ENCODE assay signal across 11 mouse cellular contexts in the genomic region with DNA sequence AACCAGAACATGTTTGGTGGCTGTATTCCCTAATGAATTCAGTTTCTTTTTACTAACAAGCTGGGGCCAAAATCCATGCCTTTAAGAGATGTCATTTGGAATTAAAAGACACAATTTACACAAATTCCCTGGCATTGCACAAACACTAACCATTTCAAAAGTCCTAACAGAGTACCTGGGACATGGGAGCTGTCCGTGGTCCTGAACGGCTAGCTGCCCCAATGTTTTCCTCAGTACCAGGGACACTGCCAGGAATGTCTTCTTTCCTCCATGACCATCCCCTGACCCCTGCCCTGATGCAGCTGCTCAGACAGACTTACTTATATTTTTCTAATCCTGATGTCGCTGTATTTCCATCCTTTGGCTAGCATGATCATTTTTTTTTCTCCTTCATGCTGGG. TPM values are rescaled to one million over a fixed set of nuclear protein-coding genes. Genes with fewer than 3 reads are reported as not detected.
DNase-seq lines count a peak whose midpoint lies in the region; ATAC-seq lines count a peak whose summit lies in the region.
"Had no signal": no experiment of that assay in that cellular context is flagged by ENCODE, and none has a peak within 500 bp of the region (broad histone marks: within the 10 kb centered on the region; RNA-seq: fewer than 3 reads in every experiment).

No protein-coding gene starts in this region.

- H3K9ac ChIP-seq in midbrain, embryonic 14.5 days (replicated peaks; ENCODE audit: low read length): no peak overlapping the region
- no peak overlapping the region for H3K9ac ChIP-seq in midbrain, embryonic 13.5 days (replicated peaks)
- H3K9ac ChIP-seq in embryonic facial prominence, embryonic 11.5 days (replicated peaks; ENCODE audit: low read length): no peak overlapping the region
- H3K9ac ChIP-seq: limb, embryonic 15.5 days had no signal

- intact Hi-C loops in gastrocnemius, postnatal 14 days (cut with DNase I; ENCODE audit: low total_unique reads): no loop called here
- intact Hi-C loops in gastrocnemius, postnatal 36 days (cut with DNase I): no loop called here

- no peak for ATAC-seq in midbrain, embryonic 14.5 days (ENCODE audit: low FRiP score, low TSS enrichment)
- ATAC-seq in midbrain, embryonic 13.5 days: no peak
- ATAC-seq in embryonic facial prominence, embryonic 11.5 days (replicated peaks; ENCODE audit: insufficient number of reproducible peaks, low FRiP score, low TSS enrichment, low read depth): no peak

- H3K4me2 ChIP-seq in midbrain, embryonic 14.5 days (ENCODE audit: low read length): no peak overlapping the region
- no peak overlapping the region for H3K4me2 ChIP-seq in midbrain, embryonic 13.5 days (replicated peaks)
- H3K4me2 ChIP-seq in embryonic facial prominence, embryonic 11.5 days (ENCODE audit: low read depth, low read length): no peak overlapping the region
- H3K4me2 ChIP-seq: limb, embryonic 15.5 days had no signal

- H3K27ac ChIP-seq in midbrain, embryonic 14.5 days (replicated peaks; ENCODE audit: low read depth, low read length): no peak overlapping the region
- no peak overlapping the region for H3K27ac ChIP-seq in midbrain, embryonic 13.5 days
- no peak overlapping the region for H3K27ac ChIP-seq in embryonic facial prominence, embryonic 11.5 days (replicated peaks; ENCODE audit: low read depth, low read length)
- H3K27ac ChIP-seq: limb, embryonic 15.5 days had no signal

- H3K4me1 ChIP-seq in midbrain, embryonic 14.5 days (ENCODE audit: control insufficient read depth, insufficient read depth, low read length): peaks cover 9% of the 10 kb centered on the region; the same call in 1 of the 2 replicates
- H3K4me1 ChIP-seq in midbrain, embryonic 13.5 days (replicated peaks): peaks cover 6% of the 10 kb centered on the region; the same call in 1 of the 2 replicates
- no peaks in the 10 kb centered on the region for H3K4me1 ChIP-seq in embryonic facial prominence, embryonic 11.5 days (ENCODE audit: control insufficient read depth, insufficient read depth, low read length)
- H3K4me1 ChIP-seq: limb, embryonic 15.5 days had no signal

- no peaks in the 10 kb centered on the region for H3K36me3 ChIP-seq in midbrain, embryonic 14.5 days (ENCODE audit: control insufficient read depth, insufficient read depth, low read length)
- H3K36me3 ChIP-seq in midbrain, embryonic 13.5 days: no peaks in the 10 kb centered on the region
- no peaks in the 10 kb centered on the region for H3K36me3 ChIP-seq in embryonic facial prominence, embryonic 11.5 days (replicated peaks; ENCODE audit: control insufficient read depth, insufficient read depth, low read depth, low read length)
- H3K36me3 ChIP-seq: limb, embryonic 15.5 days had no signal

- 16% methylated on average over 3 of the region's 3 CpGs for WGBS in midbrain, embryonic 14.5 days
- 11% methylated on average over 3 of the region's 3 CpGs for WGBS in midbrain, embryonic 13.5 days
- 6% methylated on average over 3 of the region's 3 CpGs for WGBS in embryonic facial prominence, embryonic 11.5 days

- no peaks in the 10 kb centered on the region for H3K9me3 ChIP-seq in midbrain, embryonic 14.5 days (ENCODE audit: control insufficient read depth, low read length)
- H3K9me3 ChIP-seq in midbrain, embryonic 13.5 days: no peaks in the 10 kb centered on the region
- no peaks in the 10 kb centered on the region for H3K9me3 ChIP-seq in embryonic facial prominence, embryonic 11.5 days (replicated peaks; ENCODE audit: control insufficient read depth, low read length)
- H3K9me3 ChIP-seq: limb, embryonic 15.5 days had no signal

- no peak overlapping the region for H3K4me3 ChIP-seq in midbrain, embryonic 14.5 days (replicated peaks; ENCODE audit: low read depth, low read length)
- H3K4me3 ChIP-seq in midbrain, embryonic 13.5 days (replicated peaks): no peak overlapping the region
- no peak overlapping the region for H3K4me3 ChIP-seq in embryonic facial prominence, embryonic 11.5 days (ENCODE audit: low read depth, low read length)
- H3K4me3 ChIP-seq: limb, embryonic 15.5 days had no signal

- no peaks in the 10 kb centered on the region for H3K27me3 ChIP-seq in midbrain, embryonic 14.5 days (ENCODE audit: control insufficient read depth, insufficient read depth, low read length)
- no peaks in the 10 kb centered on the region for H3K27me3 ChIP-seq in midbrain, embryonic 13.5 days
- H3K27me3 ChIP-seq in embryonic facial prominence, embryonic 11.5 days (ENCODE audit: control insufficient read depth, insufficient read depth, low read length): no peaks in the 10 kb centered on the region

- DNase-seq in gastrocnemius, postnatal 14 days: peak; percentile 17
- DNase-seq in gastrocnemius, postnatal 36 days: no peak
- peak; percentile 55 for DNase-seq in midbrain, embryonic 14.5 days
- DNase-seq in embryonic facial prominence, embryonic 11.5 days (ENCODE audit: low spot score): peak; percentile 86
- DNase-seq in testis, postnatal 10 days (ENCODE audit: low spot score): peak; percentile 76
- DNase-seq in layer of hippocampus, postnatal 14 days (ENCODE audit: low spot score in 2 of 2): no peak
- DNase-seq in right cerebral cortex, postnatal 4 days: no peak
- DNase-seq: cerebellum, adult 8-10 months; heart, adult 11 months had no signal

RNA-seq across cellular contexts. Expression of a gene that starts 43.5 kb away (rescaled TPM):
- not detected for total RNA-seq in gastrocnemius, postnatal 14 days (2021)
- total RNA-seq in gastrocnemius, postnatal 36 days (2021): not detected
- not detected in 2 replicates for polyA plus RNA-seq in midbrain, embryonic 14.5 days (2014; fragmentation: Nextera tagmentation; extraction: Ambion mirVana)
- polyA plus RNA-seq in midbrain, embryonic 13.5 days (2015; fragmentation: Nextera tagmentation; extraction: Ambion mirVana): not detected in 2 replicates
- not detected in 2 replicates for polyA plus RNA-seq in embryonic facial prominence, embryonic 11.5 days (2014; fragmentation: Nextera tagmentation; extraction: Ambion mirVana)
- total RNA-seq in layer of hippocampus, postnatal 14 days (2021): not detected
- polyA plus RNA-seq: limb, embryonic 15.5 days had no signal

Comparison
In these comparisons a context has a peak if more than half of its experiments do, and no peak if none do; other contexts are left out.
1. DNase-seq: peak in gastrocnemius, postnatal 14 days (single experiment), midbrain, embryonic 14.5 days (single experiment), embryonic facial prominence, embryonic 11.5 days (single experiment) and testis, postnatal 10 days (single experiment); none in gastrocnemius, postnatal 36 days (0 of 2), layer of hippocampus, postnatal 14 days (0 of 2) and right cerebral cortex, postnatal 4 days (single experiment).